Mouse (Mus musculus) hematopoietic stem cell, adult 5-6 weeks (primary cell): ENCODE measurements around the gene Prph2. TPM values are rescaled to one million over a fixed set of nuclear protein-coding genes. Genes with fewer than 3 reads are reported as not detected.

ENCODE experiments used
- ATAC-seq, 2 experiments: fragments of 125-278 bp in 1 of 2; replicated peaks in 1 of 2; 2 replicates each; pipeline ENCODE4 v1.8.0; 2016 to 2017; ENCODE audit warnings: inconsistent platforms in 2 of 2, mild to moderate bottlenecking in 2 of 2, moderate number of reproducible peaks in 2 of 2, low read depth in 1 of 2, moderate TSS enrichment in 1 of 2; ENCODE audit not compliant: low FRiP score in 2 of 2, poor library complexity in 2 of 2, severe bottlenecking in 2 of 2, insufficient read depth in 1 of 2, low TSS enrichment in 1 of 2
- total RNA-seq: library from RNA; stranded (forward); fragments of 172-1452, 232-1000 nt; gene quantifications from 2 replicates; pipeline ENCODE4 v1.2.3, GENCODE M21; 2017

Prph2 gene
- total RNA-seq, 1 experiment from 2014 or later, result not detected

DNA sequence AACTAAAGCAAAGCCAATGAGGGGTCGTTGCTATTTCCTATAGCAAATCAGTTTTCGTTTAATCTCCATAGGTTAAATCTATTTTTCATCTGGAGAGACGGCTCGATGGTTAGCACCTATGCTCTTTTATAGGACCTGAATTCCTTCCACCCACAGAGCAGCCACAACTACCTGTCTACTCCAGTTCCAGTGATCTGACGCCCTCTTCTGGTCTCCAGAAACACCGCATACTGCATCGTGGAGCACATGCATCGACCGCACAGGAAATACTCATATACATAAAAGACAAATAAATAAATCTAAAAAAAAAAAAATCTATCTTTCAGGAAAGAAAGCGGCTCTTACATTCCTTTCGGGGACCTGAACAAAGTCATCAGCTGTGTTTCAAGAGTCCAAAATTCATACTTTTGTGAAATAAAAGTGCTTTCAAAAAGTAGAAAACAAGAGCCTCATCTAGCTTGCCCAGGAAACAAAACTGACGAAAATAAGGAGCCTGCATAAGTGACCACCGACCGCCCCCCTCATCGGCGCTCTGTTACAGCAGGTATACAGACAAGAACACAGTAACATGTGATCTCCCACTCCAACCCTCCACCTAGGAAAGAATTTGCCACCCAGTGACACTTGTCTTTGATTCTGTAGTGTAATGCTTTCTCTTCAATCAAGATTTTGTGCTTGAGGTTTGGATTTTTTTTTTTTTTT, 21.6 kb upstream of the Prph2 start:
- ATAC-seq, result no peak

DNA sequence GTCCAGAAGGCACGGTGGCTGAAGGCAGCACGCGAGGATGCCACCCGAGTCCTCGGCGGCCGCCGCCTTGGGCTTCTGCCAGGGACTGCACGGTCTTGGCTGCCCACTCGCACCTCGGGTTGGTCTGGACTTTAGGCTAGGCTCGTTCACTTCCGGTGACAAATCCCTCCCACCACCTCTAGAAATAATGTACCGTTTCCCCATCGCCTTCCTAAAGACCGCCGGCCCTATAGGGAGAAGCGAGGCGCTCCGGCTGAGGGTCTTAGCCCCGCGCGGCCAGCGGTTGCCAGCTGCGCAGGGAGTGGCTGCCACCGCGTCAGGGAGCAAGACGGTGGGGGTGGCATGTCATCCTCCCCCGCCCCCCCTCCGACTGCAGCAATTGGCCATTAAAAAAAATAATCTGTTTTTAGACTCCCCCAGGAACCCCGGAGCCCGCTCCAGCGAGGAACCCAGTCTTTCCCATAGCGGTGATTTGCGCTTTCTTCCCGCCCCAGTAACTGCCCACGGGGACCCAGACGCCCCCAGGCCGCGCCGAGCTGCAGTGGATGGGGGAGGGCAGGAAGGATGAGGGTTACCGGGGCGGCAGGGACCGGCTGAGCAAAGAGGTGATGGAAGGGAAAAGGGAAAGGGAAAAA, 20.7 kb upstream of the Prph2 start:
- ATAC-seq, result peak in 1 of 2 experiments; percentile 7; a peak in 1 of 4 replicates

DNA sequence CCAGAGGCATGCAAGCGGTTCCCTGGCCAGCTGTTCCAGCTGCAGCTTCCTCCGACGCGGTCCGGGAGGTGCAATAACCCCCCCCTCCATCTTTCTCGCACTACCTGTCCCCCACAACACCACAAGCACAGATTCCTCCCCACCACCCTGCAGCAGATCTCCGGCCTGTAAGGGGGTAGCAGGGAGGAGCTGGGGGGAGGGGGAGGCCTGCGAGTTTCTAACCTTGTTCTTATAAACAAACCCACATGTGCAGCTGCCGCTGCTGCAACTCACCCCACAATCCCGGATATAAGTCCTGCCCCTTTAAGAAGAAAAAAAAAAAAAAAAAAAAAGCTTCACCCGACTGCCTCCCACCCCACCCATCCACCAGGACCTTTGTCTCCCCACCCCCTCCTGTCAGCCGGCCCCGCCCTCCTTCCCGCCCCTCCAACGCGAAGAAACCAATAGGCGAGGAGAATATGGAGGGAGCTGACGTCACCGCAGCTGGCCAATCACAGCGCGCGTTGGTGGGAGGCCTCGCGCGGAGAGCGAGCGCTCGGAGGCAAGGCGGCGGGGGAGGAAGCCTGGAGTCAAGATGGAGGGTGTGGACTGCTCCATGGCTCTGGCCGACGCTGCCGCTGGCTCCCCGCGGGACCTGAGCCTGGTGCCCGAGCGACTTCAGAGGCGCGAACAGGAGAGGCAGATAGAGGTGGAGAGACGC, 20.0 kb upstream of the Prph2 start, which contains the start of gene Tbcc:
TSS of gene Tbcc (plus strand) at position 569 of the 700 bp plus-strand sequence.
- ATAC-seq, result peak; percentile 96

DNA sequence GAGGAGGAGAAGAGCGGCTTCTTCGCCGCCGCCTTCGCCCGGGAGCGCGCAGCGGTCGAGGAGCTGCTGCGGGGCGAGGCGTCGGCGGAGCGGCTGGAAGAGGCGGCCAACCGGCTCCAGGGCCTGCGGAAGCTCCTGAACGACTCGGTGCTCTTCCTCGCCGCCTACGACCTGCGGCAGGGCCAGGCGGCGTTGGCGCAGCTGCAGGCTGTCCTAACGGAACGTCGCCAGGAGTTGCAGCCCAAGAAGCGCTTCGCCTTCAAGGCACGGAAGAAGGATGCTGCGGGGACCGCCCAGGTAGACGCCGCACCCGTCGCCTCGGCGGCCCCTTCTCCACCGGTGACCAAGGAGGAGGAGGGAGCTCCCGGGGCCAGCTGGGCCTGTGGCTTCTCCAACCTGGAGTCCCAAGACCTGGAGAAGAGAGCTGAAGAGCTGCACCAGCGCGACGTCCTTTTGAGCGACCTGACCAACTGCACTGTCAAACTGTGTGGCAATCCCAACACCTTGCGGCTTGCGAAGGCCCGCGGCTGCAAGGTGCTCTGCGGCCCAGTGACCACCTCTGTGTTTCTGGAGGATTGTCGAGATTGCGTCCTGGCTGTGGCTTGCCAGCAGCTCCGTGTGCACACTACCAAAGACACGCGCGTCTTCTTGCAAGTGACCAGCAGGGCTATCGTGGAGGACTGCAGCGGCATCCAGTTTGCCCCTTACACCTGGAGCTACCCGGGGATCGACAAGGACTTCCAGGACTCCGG, 19.2 kb upstream of the Prph2 start:
- ATAC-seq, result peak in 1 of 2 experiments; percentile 12; a peak in 2 of 4 replicates

DNA sequence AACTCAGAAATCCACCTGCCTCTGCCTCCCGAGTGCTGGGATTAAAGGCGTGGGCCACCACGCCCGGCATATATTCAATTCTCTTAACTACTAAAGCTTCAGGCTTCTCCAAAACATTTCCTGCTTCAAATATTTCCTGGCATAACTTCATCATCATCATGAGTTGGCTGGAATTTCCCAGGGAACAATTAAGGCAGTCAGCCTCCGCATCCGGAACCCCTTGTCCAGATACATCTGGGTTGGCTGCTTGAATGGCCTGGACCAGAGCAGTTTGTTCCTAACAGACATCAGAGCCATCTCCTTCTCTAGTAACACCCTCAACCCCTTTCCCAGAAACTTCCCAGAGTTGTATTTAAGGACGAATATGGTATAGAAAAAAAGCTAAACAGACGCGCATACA, 14.8 kb upstream of the Prph2 start:
- no peak for ATAC-seq

DNA sequence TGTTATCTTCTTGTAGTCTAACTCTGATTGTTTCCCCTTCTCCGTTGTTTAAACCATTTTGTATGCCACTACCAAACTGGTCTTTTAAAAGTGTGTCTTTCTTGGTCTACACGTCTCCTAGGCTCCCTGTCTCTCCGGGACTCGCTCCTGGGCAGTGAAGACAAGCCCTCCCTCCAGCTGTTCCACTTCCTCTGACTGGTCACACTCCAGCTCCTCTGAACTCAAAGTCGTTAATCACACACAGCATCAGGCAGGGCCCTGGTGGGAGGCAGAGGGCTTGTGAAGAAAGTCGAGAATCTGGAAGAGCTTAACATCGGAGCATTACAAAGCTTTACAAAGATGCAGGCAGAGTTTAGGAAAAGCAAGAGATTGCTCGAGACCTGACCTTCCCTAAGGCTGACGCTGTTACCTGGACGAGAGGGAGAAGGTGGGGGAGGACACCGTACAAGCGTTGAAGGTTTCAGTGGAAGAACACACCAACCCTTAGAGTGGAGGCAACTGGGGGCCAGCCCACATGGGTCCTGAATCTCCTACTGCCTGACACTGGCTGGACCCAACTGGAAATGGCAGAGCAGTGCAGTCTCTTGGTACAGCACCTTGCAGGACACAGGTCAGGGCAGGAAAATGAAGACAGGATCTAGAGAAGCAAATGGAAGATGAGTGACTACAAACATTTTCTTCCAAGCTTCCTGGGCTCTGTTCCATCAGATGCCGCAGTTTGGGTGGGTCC, 12.9 kb upstream of the Prph2 start:
- no peak for ATAC-seq

DNA sequence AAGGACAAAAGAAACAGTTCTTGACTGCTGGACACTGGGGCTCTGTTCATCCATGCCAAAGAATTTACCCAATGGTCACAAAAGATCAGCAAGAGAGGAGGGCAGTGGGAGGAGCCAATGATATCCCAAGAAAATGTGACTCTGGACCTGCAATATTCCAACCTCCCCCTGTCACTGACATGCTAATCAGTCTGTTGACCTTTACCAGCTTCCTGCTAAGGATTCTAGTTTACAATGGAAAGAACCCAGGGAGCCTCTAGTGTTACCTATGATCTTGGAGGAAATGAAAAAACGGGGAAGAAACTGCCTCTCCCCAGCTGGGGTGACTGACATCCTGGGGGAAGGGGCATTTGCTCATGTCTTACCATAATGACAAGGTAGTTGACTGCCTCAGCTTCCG, 9.3 kb upstream of the Prph2 start:
- no peak for ATAC-seq

DNA sequence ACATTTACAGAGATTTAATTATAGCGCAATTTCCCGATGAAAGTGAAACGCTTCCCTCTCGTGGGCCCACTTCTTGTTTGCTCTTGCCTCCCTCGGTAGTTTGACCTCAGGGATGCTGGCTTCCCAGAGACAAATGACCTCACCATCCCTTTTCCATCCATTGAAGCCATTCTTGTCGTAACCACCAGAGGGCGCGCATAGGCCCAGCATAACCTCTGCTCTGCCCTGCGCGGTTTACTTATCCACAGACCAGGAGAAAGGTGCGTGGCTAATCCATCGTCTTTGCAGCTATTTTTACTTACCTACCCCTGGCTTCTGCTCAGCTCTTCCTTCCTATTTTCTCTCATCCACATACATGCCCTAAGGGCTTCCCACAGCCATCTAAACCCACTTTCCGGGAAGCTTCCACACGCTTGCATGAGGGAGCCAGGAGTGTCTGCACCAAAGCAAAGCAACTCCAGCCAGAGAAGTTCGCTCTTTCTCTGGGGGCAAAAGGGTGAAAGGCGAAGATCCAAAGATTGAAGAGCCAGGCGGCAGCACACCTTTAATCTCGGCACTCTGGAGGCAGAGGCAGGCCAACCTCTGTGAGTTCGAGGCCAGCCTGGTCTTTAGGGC, 6.3 kb upstream of the Prph2 start:
- ATAC-seq, result peak; percentile 87 to 93

DNA sequence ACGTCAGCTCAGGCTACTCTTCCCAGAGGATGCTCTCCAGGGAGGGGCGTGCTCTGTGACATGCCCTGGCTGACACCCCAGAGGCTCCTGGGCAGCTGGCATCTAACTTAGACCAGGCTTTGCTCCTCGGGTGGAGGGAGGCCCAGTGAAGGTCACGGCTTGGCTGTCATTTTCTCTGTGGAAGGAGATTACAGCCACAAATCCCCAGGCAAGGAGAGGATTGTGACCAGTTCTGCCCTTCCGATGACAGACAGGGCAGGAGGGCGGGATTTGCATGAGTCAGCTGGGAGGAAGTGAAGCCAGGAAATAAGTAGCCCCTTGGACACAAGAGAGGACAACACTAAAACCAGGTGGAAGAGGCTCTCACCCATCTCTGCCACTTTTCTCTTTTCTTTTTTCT, 2.1 kb downstream of the Prph2 start:
- no peak for ATAC-seq

DNA sequence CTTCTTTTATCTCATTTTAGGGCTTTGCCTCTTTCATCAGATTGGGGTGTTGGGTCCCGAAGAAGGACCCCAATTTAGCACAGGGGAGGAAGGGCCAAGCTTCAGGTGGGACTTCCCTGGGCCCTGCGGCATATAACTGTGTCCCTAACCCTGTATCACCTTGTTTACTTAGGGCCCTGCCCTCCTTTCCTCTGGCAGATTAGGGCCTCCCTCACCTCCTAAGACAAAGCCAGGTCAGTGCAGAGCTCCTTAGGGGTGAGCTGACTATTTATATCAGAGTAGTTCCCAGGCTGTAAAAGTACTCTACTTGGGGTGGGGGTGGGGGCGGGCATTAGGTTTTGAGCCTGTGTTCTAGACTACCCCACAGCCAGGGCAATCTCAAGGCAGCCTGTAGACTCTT, 4.9 kb downstream of the Prph2 start:
- no peak for ATAC-seq

DNA sequence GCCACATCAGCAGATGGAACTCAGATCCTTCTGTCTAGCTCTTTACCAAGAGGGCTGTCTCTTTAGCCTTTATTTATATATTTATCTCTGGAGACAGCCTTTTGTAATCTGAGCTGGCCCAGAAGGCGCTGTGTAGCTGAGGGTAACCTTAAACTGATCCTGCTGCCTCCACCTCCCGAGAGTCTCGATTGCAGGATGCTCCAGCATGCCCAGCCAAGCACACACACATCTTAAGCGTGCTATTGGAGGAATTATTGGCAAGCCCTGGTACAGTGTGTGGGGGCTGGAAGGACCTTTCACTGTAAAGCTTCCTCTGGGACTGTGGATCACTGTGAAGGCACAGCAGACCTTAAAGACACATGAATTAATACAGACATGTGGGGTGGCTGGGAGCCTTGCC, 8.7 kb downstream of the Prph2 start:
- no peak for ATAC-seq

DNA sequence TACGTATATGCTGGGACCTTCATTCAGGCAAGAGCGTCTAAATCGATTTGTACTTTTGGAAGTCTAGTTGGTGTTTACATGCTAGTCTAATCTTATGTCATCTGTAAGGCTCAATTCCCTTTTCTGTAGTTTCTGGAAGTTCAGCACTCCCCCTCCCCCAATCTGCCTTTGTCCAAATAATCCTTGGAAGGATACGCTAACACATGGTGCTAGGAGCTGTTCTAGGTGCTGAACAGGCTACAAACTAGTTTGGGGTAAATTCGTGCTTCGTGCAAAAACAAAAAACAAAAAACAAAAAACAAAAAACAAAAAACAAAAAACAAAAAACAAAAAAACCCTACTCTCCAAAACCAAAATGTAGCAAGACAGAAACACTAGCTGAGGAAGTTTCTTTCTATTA, 10.6 kb downstream of the Prph2 start:
- ATAC-seq, result no peak

DNA sequence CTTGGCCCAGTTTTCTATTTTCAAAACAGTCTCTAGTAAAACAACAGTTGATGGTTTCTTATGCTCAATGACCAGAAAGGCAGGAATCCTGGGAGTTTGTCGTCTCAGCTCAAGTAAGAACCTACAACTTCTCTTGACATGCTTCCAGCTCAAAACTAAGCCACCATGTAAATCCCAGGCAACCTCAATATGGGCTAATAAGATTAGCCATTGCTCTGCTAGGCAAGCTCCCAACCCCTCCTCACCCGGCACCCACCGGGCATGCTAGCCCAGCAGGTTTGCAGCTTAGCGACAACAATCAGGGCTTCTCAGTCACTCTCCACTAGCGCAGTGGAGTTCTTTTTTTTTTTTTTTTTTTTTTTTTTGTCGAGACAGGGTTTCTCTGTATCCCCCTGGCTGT, 15.9 kb downstream of the Prph2 start:
- no peak for ATAC-seq

DNA sequence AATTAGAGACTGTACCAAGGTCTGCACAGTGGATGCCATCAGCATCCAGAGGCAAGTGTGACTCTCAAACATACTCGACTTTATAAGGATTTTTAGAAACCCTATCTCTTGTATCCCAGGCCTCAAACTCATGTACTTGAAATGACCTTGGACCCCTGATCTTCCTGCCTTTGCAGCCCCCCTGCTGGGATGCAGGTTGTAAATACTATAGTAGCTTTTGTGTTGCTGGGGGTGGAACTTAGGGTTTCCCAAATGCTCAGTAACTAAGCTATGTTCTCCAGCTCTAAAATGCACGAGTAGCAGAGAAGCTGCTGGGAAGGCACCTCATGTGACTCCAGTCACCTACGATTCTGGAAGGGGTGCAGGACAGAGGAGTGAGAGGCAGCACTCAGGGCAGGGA, 16.7 kb downstream of the Prph2 start:
- ATAC-seq, result no peak

DNA sequence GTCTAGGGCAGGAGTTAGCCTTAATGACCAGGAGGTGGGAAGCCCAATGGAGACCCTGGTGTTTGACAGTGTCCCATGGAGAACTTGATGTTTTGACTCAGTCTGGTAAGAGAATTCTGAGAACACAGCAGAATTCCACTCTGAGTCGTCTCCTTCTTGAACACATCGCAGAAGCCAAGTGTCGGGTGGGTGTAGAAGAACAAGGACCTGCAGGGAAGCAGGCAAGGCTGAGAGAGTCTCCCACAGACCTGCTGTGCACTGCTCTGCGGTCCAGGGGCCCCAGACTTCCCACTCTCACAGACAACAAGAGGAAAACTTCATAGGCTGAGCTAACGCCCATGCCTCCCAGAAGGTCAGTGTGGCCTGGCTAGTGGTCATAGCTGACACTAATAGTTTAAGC, 17.5 kb downstream of the Prph2 start:
- no peak for ATAC-seq

DNA sequence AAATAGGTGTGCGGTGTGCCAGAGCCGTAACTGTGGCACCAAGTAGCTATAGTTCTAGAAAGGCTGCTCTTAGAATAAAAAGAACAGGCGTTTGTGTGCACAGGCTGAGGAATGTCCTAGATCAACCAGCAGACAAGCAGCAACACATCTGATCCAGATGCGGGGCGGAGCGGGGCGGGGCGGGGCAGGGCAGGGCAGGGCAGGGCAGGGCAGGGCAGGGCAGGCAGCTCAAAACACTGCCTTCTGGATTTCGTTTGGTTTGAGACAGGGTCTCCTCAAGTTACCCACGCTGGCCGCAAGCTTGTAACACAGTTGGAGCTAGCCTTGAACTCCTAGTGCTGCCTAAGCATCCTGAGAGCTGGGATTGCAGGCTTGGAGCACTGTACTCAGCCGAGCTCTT, 19.0 kb downstream of the Prph2 start:
- no peak for ATAC-seq

DNA sequence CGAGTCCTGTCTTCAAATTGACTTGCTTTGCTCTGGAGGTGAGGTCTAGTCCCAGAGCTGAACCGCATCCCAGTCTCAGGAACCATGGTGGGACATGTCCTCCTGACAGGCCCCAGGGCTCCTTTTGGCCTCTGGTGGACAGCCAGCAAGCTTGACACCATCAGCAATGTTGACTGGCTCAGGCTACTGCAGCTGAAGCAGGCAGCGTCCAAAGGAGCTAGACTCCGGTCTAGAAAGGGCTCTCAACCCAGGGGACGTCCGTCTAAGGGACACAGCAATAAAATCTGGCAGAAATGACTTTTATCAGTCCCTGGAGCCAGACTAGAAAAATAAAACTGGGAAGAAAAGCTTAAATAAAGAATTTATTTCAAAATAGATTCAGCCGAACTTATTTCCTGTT, 19.6 kb downstream of the Prph2 start:
- ATAC-seq, result no peak
